Mouse (Mus musculus) frontal cortex, postnatal 36 days (tissue): Measurements from ENCODE around the gene Fli1.

Source experiments
- DNase-seq, 2 experiments: peaks; one replicate each; pipeline ENCODE4 v3.0.0; 2022; ENCODE audit warnings: low spot score in 2 of 2

Gene Fli1

DNA sequence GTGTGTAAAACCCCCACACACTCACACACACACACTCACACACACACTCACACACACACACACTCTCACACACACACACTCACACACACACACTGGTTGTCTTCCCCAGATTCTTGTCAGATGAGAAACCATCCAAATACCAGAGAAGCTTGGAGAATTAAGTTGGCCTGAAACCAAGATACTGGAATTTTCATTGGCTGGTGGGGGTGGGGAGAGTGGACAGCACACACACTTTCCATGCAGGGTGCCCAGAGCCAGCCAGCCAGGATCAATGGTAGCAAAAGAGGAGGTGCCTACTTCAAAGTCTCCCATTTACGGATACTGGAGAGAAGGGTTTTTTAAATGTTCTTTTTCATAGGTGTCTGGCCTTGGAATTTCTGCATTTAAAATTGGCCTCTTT, 74.3 kb downstream of the Fli1 start:
- DNase-seq = no peak

DNA sequence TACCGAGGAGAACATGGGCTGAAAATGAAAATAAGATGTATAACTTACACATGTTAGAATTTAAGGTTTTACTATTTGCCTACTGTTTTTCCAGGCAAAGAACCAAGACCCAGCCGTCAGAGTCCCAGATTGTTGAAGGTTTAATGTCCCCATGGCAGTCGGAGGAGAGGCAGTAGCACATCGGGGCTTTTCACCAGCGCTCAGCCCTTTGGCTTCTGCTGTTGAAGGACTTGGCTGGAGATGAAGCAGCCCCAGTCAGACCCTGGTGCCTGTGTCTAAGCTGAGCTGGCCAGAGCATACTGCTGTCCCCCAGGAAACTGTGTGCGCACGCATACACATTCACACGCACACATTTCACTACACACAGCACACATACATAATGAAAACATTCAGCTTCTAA, 75.2 kb downstream of the Fli1 start:
- DNase-seq = no peak

DNA sequence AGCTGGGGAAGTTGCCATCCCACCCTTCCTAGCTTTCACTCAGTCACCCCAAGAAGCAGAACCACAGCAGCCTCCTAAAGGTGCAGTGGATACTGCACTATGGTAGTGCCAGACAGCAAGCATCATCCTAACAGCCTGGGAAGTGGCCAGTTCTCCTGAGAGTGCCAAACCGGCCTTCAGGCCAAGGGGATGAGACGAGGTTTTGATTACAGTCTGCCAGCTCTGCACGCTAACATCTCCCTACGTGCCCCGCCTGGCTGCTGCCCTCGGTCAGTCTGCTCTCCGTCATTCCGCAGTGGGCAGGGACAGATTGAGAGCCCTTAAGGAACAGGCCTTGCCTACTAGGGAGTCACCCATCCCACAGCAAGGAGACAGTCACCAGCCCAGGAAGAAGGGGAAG, 75.8 kb downstream of the Fli1 start:
- no peak for DNase-seq

DNA sequence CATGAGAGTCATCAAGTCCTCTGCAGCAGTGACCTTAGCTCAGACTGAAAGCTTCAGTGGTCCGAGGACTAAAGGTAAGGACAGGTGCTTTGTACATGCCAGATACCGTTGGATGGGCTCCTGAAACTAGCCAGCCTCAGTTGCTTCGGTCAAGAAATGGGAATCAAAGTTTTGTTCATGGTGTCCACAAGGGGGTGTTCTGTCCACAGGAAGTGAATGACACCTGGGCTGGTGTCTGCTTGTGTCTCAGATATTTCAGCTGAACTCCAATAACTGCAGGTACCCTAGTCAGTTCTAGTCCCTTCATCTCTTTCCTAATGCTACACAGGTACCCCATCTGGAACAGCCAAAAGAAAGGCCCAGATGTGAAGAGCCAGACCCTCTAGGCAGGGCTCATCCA, 86.0 kb downstream of the Fli1 start:
- no peak for DNase-seq

DNA sequence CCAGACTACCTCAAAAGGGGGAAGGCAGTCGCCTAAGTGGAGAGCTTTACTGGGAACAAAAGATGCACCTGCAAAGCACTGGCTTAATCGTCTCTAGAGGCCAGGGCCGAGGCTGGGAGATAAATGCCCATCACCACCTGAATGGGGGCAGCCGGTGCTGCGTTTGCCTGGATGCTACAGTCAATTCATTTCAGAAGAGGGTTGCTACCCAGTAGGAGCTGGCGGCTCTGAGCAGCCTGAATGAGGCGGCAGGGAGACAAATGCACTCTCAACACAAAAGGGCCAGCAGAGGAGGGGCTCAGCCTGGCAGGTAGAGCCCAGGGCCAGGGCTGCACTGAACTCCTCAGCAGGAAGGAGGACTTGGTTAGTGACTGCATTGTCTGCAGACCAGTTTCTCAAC, 92.5 kb downstream of the Fli1 start:
- DNase-seq = no peak

DNA sequence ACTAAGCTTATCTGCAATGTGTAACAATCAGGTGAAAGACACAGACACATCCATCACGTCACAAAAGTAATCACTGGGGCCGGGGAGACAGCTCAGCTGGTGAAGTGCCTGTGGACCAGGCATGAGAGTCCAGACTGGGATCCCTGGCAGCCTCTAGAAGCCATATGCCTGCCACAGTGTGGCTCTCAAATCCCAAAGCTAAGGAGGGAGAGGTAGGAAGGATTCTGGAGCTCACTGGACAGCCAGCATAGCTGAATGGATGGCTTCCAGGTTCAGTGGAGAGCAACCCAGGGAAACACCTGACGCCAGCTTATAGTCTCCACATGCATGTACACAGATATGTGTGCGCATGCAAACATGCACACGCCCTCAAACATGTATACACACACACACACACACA, 93.9 kb downstream of the Fli1 start:
- DNase-seq = no peak

DNA sequence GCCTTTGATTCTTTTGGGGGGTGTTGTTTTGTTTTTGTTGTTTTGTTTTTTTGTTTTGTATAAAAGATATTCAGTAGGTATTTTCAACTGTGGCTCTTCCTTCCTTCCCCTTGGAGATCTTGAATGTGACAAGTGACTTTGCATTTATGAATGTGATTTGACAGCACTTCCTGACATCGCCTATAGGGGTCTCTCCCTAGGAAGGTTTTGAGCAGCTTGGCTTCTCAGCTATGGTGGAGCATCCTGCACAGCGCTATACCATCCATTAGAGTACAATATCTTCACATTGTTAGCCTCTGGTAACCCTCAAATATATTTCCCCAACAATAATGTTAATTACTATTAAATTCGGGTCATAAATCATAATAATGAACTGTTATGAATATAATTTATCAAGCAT, 96.9 kb downstream of the Fli1 start:
- DNase-seq = no peak

DNA sequence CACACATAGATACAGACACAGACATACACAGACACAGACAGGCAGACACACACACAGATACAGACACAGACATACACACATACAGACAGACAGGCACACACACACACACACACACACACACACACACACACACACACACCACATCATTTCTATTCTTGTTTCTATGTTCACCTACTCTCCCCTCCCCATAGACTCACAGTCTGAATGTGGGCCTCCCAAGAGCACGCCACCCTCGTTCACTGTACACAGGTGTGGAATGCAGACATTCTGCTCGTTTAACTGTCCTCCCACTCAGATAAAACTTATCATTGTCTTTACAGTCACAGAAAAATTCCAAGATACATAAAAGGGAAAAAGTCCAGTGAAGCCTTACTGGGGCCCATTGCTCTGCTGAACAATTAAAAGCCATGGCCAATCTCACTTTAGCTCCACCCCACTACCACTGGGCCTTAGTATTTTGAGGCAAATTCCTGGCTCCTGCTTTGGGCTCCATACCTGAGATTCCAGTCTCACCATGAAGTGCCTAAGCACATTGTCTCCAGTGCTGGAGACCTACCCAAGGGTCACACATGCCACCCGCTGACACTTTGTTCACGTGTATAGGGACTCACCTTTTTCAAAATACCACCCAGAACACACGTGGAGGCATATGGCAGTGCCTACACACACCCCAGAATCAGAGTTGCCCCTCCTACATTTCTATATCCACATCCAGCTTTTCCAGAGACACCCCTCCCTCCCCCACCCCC, 98.0 kb downstream of the Fli1 start:
- no peak for DNase-seq

DNA sequence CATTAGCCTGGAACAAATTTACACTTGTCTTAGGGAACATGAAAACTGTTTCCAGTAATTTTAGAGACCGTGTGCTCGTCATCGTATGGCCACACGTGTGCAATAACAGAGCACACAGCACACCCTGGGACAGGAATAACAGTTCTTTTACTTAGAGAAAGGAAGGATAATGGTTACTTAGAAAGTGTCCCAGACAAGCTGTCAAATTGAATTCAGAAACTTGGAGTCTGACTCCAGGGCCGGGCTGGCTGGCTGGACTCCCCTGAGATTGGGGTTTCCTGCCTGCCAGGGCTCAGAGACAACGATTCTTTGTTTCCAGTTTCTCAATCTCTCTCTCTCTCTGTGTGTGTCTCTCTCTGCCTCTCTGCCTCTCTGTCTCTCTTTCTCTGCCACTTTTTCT, 98.8 kb downstream of the Fli1 start:
- no peak for DNase-seq

DNA sequence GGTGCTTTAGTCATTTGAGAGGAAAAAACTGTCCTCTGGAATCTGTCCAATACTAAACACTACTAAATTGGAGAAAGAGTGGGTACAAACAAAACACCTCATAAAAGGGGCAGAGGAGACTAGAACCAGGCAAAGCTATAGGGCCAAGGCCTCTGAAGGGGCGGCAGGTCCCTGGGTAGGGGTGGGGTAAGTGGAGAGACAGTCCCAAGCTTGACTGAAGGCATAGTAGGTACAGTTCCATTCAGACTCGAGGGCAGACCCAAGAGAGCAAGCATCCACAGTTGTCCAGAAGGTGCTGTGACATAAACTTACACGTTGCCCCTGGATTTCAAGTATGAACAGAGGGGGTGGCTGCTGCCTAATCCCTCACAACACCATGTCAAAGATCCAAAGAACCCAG, 99.5 kb downstream of the Fli1 start:
- no peak for DNase-seq

DNA sequence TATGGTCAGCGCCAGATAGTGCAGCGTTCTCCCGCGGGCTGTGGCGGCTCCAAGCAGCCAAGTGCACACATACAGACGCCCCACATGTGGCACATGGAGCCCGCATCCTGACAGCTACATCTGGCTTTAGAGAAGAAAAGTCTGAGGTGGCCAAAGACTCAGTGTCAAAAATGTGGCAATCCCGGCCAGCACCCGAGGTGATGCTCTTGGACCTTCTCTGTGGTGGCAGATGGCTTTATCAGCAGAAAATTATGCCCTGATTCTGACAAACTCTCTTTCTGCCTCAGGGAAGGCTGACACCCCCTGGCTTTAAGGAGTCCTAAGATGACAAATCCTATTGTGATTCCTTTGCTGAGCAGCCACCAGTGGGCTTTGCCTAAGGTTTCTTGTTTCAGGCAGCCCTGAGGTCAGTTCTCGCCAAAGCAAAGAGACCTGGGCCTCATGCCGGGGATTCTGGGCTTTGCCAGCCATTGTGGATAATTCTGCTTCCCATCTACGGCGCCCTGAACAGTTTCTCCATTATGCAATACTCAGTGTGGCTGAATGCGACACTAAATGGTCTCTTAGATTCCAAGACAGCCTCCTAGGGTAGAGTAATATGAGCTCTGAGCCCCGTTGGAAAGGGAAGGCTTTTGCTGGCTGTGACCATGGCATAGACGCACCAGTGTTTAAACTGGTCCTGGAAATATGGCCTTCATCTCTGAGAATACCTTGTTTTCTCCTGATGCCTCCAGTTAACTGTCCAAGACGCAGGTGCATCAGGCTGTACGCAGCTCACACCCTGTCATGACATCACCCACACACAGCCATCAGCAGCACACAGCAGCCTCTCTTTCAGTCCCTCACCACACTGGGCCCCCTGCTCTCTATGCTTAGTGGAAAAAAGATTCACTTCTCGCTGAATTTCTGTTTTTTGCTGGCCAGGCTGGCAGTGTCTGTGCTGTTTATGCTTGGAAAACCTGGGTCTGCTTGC, 108.1 kb downstream of the Fli1 start:
- peak in 1 of 2 experiments; percentile 3 for DNase-seq

DNA sequence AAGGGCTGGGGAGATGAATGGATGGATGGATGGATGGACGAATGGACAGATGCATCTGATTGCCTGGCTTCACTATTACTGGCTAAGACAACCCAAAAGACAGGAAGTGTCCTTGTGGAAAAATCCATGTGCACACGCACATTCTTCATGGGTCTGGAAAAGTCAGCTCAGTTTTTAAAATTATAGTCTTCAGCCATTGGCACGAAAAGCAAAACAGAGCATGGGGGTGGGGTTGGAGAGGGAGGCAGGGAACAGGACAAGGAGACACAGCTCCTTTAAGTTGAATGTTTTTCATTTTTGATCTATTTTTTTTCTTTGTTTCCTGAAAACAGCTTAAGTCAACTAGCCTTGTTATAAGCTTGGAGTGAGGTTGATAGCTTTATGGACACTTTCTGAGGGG, 111.6 kb downstream of the Fli1 start:
- no peak for DNase-seq

DNA sequence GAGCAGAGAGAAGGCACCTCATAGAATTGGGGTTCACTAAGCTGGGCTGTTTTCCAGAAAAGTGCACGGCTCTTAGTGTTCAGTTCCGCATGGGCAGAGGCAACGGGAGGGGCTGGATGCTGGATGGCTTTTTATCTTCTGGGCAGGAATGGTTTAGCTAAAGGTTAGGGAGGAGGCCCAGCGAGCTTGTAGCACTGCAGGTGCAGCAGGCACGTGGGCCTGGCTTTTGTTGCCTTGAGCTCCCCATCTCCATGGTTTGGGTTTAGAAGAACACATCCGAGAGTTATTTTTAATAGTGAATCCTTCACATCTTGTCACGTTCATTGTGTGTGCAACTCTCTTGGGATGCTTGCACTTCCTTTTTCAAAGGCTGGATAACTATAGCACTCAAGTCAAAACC, 117.3 kb downstream of the Fli1 start:
- no peak for DNase-seq

DNA sequence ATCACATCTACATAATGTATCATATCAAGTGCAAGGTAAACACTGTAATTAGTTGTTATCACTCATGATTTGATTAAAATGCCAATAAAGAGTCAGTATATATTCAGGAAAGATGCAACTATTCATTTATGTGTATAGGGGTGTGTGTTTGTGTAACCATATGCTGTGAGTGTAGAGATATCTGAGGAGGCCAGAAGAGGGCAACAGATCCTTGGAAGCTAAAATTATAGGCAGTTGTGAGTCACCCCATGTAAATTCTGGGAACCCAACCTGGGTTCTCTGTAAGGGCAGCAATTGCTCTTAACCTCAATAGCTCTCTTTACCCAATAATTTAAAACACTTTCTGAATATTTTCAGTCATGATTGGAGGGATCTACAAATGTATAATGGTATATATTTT, 122.0 kb downstream of the Fli1 start:
- DNase-seq = no peak

DNA sequence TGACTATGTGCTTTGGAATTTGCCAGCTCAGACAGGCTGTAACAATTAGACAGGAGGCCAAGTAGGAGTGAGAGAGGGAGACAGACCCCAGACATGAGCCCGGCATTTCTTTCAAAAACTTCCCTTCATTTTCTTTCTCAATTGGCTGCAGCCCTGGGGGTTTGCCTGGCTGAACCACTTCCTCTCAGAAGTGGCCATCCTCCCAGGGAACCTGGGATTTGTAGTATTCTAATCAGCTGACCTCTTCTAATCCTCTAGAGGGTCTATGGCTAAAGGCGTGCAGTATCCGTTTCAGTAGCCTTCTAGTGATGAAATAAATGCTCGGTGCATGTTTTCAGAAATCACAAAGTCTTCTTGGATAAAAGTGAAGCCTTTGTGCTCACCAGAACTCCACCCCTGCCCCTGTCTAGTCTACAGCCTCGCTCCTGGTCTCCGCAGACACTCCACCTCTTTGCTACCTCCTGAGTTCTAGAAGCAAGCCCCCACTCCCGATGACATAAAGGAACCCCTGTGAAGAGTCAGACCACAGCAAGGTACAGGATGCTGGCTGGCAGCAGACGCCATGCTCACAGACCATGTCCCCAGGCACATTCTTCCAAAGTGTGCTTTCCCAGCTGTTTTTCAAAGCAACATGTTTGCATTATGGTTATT, 125.1 kb downstream of the Fli1 start:
- no peak for DNase-seq

DNA sequence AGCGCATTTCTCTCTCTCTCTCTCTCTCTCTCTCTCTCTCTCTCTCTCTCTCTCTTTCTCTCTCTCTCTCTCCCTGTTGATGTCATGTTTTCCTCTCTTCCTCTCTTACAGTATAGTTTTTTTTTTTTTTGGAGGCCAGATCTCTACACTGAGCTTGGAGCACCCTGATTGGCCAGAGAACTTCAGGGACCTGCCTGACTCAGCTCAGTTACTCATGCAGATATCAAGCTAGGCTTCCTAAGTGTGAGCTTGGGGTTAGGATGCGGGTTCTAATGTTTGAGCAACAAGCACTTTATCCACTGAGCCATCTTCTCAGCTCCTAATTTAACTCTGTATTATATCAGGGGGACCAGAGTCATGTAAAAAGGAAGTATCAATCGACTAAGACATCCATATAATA, 126.7 kb downstream of the Fli1 start:
- no peak for DNase-seq

DNA sequence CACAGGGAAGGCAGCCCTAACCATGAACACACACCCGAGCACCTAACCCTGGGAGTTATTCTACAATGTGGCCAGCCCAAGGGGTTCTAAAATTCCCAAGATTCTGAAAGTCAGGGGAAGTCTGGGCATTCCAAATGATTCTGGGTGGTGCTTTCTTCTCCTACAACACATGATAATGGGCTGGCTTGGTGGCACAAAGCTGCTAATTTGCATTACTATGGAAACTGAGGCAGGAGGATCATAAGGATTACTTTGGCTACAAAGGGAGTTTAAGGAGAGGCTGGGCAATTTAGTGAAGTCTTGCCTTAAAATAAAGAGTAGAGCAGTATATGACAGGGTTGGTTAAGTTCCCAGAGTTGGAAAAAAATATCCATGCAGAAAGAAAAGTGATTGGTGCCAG, 127.7 kb downstream of the Fli1 start:
- no peak for DNase-seq

DNA sequence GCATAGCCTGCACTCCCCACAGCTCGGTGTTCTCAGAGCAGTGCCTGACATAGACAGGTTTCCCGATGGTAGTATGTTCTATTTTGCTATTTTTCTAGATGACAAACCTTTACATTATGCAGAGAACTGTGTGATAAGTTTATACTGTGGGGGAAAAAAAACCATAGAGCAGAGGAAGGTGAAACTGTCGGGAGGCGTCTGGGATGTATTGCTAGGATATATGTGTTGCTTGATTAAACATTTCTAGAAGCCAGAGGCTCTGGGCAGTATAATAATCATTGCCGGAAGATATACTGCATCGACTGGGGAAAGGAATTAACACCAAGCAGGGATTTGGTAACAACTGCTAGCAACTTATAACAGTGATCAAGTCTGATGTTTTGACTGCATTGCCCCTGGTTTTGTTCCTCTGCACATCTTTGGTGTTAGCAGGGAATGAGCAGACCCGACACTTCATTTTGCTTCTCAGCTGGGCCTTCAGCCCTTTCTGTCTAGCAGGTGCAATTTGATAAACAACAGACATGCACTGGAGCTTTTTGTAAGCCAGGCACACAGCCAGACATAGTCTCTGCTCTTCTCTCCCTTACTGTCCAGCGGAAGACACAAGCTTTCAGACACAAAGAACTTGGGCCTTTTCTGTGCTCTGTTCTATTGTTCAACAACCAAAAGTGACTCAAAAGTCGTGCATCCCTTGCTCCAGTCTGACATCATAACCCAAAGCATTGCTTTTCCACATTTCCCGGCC, 129.7 kb downstream of the Fli1 start:
- no peak for DNase-seq

DNA sequence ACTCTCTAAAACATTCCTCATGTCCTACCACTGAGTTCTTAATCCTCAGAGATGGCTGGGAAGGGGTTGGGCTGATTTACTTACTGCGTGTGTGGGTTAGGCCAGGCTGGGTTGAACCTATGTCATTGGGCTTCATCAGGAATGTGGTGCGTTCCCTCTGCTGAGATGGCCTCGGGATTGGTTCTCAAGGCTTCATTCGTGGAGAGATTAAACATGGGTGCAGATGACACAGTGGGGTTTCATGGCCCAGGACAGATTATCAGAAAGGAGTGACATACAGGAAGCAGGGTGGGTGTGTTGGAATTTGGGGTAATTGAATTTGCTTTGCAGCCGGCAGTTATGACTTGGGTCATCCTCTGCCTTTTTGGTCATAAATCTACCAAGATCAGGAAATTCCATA, 131.2 kb downstream of the Fli1 start:
- no peak for DNase-seq

DNA sequence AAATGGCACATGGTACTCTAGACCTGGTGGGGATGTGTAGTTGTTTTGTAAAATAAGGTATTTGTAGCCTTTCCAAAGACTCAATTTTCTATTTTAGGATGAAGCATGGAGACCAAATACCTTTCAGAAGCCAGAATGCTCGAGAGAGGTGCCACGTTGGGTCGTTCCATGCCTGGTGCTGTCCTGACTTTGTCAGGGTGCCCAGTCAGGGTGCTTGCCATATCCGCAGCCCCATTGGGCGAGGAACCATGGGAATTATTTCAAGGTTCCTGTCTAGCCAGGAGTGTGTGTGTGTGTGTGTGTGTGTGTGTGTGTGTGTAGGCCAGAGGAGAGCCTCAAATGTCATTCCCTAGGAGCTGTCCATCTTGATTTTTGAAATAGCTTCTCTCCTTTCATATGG, 132.0 kb downstream of the Fli1 start:
- DNase-seq = no peak

DNA sequence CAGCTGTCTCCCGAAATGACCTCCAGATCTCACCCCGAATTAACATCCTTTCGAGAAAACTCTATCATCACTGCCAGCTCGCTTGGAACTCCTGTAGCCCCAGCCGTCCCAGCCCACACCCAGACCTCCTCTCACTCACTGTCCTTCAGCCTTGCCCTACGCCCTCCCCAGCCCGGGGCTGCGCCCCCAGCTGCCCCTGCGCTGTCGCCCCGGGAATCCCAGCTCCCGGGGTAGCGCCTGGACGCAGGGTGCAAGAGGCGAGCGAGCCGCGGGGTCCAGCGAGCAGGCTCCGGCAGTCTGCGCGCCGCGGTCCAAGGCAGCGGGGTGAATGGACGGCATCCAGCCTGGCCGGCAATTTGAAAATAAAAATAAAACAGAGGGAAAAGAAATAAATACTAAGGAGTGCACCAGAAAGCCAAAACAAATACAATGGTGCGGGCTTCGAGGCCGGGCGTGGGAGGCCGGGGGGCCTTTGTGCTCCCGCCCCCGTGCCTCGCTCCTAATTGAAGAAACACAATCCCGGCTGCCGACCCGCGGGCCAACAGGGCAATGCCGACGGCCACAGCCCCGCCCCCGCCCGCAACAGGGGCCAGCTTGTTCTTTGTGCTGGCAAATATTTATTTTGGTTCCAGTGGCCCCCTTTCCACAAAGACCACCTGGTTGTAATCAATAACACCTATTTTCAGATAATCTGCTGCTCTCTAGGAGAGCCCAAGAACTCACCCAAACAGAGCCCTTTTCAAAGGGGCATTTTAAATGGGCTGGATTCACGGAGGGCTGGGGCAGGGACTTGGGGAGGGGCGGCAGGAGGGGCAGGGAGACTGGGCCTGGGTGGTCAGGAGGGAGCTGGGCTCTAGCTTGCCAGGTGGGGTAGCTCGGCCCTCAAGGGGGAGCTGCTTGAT, 133.3 kb downstream of the Fli1 start:
- no peak for DNase-seq
